Mouse (Mus musculus): ENCODE measurements around the gene Tmem131. TPM values are rescaled to one million over a fixed set of nuclear protein-coding genes. Genes with fewer than 3 reads are reported as not detected.

Tmem131 gene
- polyA plus RNA-seq, 1 experiment from 2014 or later, result 11.2 TPM

DNA sequence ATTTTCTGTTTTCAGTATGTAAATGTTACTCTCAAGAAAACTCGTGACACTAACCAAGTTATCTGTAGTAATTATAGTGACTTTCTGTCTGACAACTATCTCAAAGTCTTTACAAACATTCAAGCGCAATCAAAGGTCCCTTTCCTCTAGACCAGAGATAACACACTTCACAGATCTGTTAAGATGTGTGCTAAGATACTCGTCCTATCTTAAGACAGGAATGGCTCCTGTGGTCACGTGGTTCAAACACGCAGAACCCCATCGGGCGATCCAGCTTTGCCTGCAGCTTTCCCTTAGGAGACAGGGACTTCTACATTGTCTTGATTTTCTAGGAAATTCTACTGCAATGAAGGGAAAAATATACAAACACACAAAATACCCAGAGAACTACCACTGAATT lies 6.9 kb downstream of the Tmem131 start:
- ATAC-seq (ENCODE audit: low FRiP score), result no peak
- Histone ChIP-seq H3K36me3 (no peaks in the 10 kb centered on the region), H3K9ac (replicated peaks) (no peak overlapping the region), H3K27ac (replicated peaks) (no peak overlapping the region), H3K4me2 (0 out of 2 replicates have a peak overlapping the region, but pooled peaks have one; percentile 63), H3K4me3 (replicated peaks) (no peak overlapping the region), H3K4me1 (peaks cover 39% of the 10 kb centered on the region), H3K9me3 (replicated peaks) (no peaks in the 10 kb centered on the region), H3K27me3 (replicated peaks) (no peaks in the 10 kb centered on the region)
- 84% methylated on average over 7 of the region's 7 CpGs for WGBS

DNA sequence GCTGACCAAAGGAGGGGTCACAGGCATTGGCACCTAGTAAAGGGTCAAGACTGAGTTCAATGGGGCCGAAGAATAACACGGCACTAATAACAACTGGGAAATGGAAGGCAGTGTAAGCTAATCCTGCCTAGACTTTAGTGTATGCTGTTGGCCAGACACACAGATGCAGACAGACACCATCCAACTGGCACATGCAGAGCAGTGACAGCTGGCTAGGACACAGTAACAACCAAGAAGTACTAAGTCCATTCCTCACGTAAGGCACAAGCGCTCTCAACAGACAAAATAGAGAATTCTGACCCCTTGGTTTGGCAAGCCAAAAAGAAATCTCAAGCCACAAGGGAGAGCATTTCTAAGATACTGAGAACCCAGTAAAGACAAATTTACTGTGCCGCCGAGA lies 8.7 kb downstream of the Tmem131 start:
- Histone ChIP-seq H3K9ac (replicated peaks) (no peak overlapping the region), H3K27ac (replicated peaks) (no peak overlapping the region; the same call in 1 of the 2 replicates), H3K4me2 (peak overlapping the region; percentile 5; the same call in 1 of the 2 replicates), H3K4me3 (replicated peaks) (no peak overlapping the region), H3K36me3 (no peaks in the 10 kb centered on the region), H3K27me3 (replicated peaks) (no peaks in the 10 kb centered on the region), H3K4me1 (peaks cover 34% of the 10 kb centered on the region), H3K9me3 (replicated peaks) (no peaks in the 10 kb centered on the region)
- ATAC-seq (ENCODE audit: low FRiP score), result no peak
- 56% methylated on average over 6 of the region's 6 CpGs for WGBS

DNA sequence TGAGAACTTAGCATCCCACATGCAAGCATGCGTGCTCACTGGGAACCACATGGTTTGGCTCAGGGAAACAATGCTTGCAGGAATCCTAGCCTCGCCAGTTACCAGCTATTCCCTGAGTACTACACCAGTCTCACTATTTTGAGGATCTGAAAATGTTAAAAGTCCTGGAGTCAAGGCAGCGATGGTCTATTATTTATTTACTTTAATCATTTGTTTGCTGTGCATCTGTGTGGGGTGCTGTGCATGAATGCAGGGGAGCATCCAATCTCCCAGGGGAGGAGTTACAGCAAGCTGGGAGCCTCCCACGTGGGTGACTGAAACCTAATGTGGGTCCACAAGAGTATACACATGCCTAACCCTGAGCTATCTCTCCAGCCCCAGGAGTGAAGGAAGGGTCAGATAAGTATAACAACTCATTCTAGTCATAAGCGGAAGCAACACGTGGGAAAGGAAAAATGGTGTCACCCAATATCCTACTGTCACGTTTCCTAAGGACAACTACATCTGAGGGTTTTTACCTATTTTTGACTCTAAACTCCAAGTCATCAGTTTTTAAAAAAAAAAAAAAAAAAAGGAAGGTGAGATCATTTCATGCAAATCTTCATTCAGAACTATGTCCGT lies 9.4 kb downstream of the Tmem131 start:
- WGBS, result 81% methylated on average over 8 of the region's 8 CpGs
- Histone ChIP-seq H3K9me3 (replicated peaks) (no peaks in the 10 kb centered on the region), H3K4me3 (replicated peaks) (no peak overlapping the region), H3K27me3 (replicated peaks) (no peaks in the 10 kb centered on the region), H3K36me3 (no peaks in the 10 kb centered on the region), H3K4me1 (peaks cover 34% of the 10 kb centered on the region), H3K9ac (replicated peaks) (no peak overlapping the region), H3K4me2 (no peak overlapping the region), H3K27ac (replicated peaks) (no peak overlapping the region)
- ATAC-seq (ENCODE audit: low FRiP score), result no peak

DNA sequence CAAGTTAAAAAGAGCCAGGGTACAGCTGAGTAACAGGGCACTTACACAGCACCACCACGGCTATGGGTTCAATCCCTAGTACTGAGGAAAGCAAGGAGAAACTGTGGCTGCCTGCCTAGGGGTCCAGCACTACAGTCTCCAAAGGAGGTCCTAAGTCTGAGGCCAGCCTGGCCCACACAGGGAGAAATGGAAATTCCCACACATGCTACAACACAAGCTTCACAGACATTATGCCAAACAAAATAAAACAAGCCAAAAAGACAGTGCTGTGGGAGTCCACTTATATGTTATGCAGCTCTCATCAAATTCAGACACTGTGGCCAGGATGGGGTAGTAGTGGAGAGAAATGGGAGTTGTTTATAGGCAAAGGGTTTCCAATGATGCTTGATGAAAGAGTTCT lies 11.2 kb downstream of the Tmem131 start:
- WGBS, result 84% methylated on average over 1 of the region's 1 CpGs
- ATAC-seq (ENCODE audit: low FRiP score), result no peak

DNA sequence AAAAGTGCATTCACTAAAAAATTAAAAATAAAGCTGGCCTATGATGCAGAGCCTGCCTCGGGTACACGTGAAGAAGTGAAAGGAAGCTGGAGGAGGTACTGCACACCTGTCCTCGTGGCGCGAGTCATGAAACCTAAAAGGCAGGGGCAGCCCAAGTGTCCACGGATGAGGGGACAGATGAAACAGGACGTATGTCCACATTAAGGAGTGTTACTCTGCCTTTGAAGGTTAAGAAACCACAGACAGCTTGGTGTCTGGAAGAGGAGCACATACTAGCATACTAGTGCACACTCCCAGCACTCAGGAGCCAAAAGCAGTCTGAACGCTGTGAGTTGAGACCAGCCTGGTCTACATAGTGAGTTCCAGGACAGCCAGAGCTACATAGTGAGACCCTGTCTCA lies 12.6 kb downstream of the Tmem131 start:
- H3K9ac ChIP-seq (replicated peaks), result no peak overlapping the region
- no peak overlapping the region for H3K4me3 ChIP-seq (replicated peaks)
- H3K27ac ChIP-seq (replicated peaks), result no peak overlapping the region
- 91% methylated on average over 8 of the region's 8 CpGs for WGBS
- no peak overlapping the region for H3K4me2 ChIP-seq
- no peaks in the 10 kb centered on the region for H3K9me3 ChIP-seq (replicated peaks)
- ATAC-seq (ENCODE audit: low FRiP score), result no peak
- H3K36me3 ChIP-seq, result no peaks in the 10 kb centered on the region
- H3K27me3 ChIP-seq (replicated peaks), result no peaks in the 10 kb centered on the region
- H3K4me1 ChIP-seq, result peaks cover 21% of the 10 kb centered on the region

More for the DNA sequence above, 11.2 kb downstream of the Tmem131 start:
- no peak overlapping the region for H3K9ac ChIP-seq (replicated peaks)
- H3K4me1 ChIP-seq, result peaks cover 23% of the 10 kb centered on the region
- no peaks in the 10 kb centered on the region for H3K9me3 ChIP-seq (replicated peaks)
- no peaks in the 10 kb centered on the region for H3K36me3 ChIP-seq
- H3K4me3 ChIP-seq (replicated peaks), result no peak overlapping the region
- no peak overlapping the region for H3K27ac ChIP-seq (replicated peaks)
- no peaks in the 10 kb centered on the region for H3K27me3 ChIP-seq (replicated peaks)
- H3K4me2 ChIP-seq, result no peak overlapping the region

DNA sequence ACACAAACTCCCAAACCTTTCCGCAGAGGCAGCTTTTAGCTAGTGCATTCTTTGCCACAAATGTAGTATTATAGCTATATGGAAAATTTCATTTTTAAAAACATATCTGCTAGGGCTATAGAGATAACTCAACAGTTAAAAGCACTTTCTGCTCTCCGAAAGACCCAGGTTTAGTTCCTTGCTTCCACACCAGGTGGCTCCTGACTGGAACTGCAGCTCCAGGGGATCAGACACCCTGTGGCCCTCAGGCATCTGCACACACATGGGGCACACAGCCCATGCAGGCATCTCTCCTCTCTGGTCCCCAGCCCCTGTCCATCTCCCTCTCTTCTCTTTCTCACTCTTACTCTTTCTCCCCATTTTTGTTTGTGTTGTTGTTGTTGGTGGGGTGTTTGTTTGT lies 13.5 kb downstream of the Tmem131 start:
- WGBS, result 93% methylated on average over 2 of the region's 2 CpGs
- Histone ChIP-seq H3K4me2 (no peak overlapping the region), H3K36me3 (no peaks in the 10 kb centered on the region), H3K27ac (replicated peaks) (no peak overlapping the region), H3K4me3 (replicated peaks) (no peak overlapping the region), H3K9ac (replicated peaks) (no peak overlapping the region), H3K4me1 (peaks cover 12% of the 10 kb centered on the region), H3K9me3 (replicated peaks) (no peaks in the 10 kb centered on the region), H3K27me3 (replicated peaks) (no peaks in the 10 kb centered on the region)
- ATAC-seq (ENCODE audit: low FRiP score), result no peak

DNA sequence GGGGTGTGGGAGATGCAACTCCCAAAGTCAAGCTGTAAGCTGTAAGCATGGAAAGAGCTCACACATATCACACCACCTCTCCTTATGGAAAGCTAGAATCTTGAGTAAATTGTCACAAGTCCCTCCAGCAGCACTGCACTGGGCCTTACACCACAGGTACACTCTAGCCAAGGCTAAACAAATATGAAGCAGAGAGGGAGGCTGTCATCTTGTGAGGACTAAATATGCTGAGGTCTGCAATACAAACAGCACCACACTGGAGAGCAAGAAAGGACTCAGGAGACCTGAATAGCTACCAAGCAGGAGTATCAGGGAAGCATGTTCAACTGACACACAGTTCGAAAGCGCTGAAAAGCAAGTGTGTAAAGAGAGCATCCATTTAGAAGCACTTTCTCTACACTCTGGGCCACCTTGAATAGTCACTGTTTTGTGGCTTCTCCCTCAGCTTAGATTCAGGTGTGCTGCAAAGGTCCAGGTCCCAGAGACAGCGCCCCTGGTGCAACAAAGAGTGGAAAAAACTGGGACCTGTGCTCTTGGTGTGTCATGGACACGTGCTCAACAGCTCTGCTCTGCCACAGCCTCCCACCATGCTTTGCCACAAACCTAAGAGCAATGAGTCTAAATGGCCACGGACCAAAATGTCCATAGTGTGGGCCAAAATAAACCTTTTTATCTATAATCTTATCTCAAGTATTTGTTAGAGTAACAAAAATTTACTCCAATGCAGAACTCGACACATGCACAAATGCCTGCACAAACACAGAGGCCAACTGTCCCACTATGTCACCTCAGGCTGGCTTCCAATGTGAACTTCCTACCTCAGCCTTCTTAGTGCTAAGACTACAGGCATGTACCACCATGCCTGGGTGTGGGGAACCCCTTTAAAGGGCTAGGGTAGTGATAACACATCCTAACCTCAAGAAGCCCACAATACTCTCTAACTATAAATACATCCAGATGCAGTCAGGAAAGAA lies 14.8 kb downstream of the Tmem131 start:
- Histone ChIP-seq H3K36me3 (no peaks in the 10 kb centered on the region), H3K9ac (replicated peaks) (no peak overlapping the region), H3K9me3 (replicated peaks) (no peaks in the 10 kb centered on the region), H3K27me3 (replicated peaks) (no peaks in the 10 kb centered on the region), H3K4me3 (replicated peaks) (no peak overlapping the region), H3K4me2 (no peak overlapping the region), H3K4me1 (peaks cover 6% of the 10 kb centered on the region), H3K27ac (replicated peaks) (no peak overlapping the region)
- 93% methylated on average over 6 of the region's 6 CpGs for WGBS
- no peak for ATAC-seq (ENCODE audit: low FRiP score)

DNA sequence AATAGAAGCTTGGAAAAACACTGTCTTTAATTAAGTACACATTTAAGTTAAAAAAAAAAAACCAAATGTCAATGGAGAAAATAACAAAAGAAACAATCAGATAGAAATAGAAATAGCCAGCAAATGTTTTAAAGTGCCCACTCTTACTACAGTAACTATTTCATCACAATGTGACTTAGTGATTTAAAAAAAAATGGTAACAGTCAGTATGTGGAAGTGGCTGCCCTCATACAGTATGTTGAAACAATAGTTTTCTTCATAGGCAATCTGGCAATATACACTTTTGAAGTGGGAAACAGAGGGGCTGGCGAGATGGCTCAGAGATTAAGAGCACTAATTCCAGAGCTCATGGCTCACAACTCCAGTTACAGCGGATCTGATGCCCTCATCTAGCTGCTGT lies 15.9 kb downstream of the Tmem131 start:
- Histone ChIP-seq H3K27me3 (replicated peaks) (no peaks in the 10 kb centered on the region), H3K9me3 (replicated peaks) (no peaks in the 10 kb centered on the region), H3K9ac (replicated peaks) (no peak overlapping the region), H3K4me3 (replicated peaks) (no peak overlapping the region), H3K36me3 (no peaks in the 10 kb centered on the region), H3K27ac (replicated peaks) (no peak overlapping the region), H3K4me2 (no peak overlapping the region), H3K4me1 (peaks cover 11% of the 10 kb centered on the region)
- WGBS, result 85% methylated on average over 2 of the region's 2 CpGs
- no peak for ATAC-seq (ENCODE audit: low FRiP score)

DNA sequence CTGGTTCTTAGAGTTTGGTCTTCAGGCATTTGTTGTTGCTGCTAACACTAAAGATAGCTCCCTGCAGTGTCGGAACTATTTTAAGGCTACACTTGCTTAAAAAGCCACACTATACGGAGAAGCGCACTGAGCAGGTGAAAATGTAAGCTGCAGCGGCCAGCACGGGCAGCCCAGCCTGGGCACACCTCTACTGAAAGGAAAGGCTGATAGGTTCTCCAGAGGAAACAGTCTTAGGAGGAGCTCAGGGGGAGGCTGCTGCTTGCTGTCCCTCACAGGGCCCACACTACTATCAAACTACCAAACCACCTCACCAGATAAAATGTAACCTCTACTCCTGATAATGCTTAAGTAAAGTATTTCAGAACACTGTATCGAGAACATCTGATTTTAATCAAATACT lies 16.7 kb downstream of the Tmem131 start:
- Histone ChIP-seq H3K36me3 (no peaks in the 10 kb centered on the region), H3K27me3 (replicated peaks) (no peaks in the 10 kb centered on the region), H3K4me1 (peaks cover 15% of the 10 kb centered on the region), H3K9ac (replicated peaks) (no peak overlapping the region), H3K4me2 (no peak overlapping the region), H3K9me3 (replicated peaks) (no peaks in the 10 kb centered on the region), H3K4me3 (replicated peaks) (no peak overlapping the region), H3K27ac (replicated peaks) (no peak overlapping the region)
- 86% methylated on average over 6 of the region's 6 CpGs for WGBS
- ATAC-seq (ENCODE audit: low FRiP score), result no peak

DNA sequence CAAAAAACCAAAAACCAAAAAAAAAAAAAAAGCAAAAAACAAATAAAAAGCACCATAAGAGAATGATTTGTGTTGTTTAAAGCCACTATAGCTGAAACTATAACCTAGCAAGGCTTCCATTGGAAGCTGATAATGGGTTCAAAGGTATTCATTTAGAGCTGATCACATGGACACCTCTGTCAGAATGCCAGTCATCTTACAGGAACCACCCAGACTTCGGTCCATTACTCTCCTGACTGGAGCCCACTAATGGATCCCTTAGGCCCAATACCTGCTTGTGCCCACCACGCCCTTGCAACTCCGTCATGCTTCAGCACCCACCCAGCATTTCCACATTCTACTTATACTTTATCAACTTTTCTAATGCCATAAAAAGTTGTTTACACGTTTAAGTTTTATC lies 17.2 kb downstream of the Tmem131 start:
- Histone ChIP-seq H3K27me3 (replicated peaks) (no peaks in the 10 kb centered on the region), H3K4me3 (replicated peaks) (no peak overlapping the region), H3K27ac (replicated peaks) (no peak overlapping the region), H3K9me3 (replicated peaks) (no peaks in the 10 kb centered on the region), H3K36me3 (no peaks in the 10 kb centered on the region), H3K4me2 (no peak overlapping the region), H3K9ac (replicated peaks) (no peak overlapping the region), H3K4me1 (peaks cover 19% of the 10 kb centered on the region)
- 90% methylated on average over 4 of the region's 4 CpGs for WGBS
- no peak for ATAC-seq (ENCODE audit: low FRiP score)

DNA sequence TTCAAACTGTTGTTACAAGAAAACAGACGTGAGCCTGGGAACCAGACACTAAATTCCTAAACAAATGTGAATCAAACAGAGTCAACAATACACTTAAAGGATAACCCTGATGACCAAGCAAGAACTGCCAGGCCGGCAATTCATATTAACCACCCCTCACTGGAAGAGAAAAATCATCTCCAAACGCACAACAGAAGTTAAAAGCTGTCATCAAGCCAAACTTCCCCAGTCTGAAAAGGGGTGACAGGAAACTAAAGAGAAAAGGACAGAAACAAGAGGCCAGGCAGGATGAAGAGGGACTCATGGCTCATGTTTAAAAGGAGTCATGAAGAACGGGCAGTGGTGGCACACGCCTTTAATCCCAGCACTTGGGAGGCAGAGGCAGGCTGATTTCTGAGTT lies 17.7 kb downstream of the Tmem131 start:
- H3K9ac ChIP-seq (replicated peaks), result no peak overlapping the region
- H3K4me1 ChIP-seq, result peaks cover 24% of the 10 kb centered on the region
- no peak overlapping the region for H3K4me2 ChIP-seq
- no peaks in the 10 kb centered on the region for H3K36me3 ChIP-seq
- no peak overlapping the region for H3K27ac ChIP-seq (replicated peaks)
- no peak overlapping the region for H3K4me3 ChIP-seq (replicated peaks)
- WGBS, result 68% methylated on average over 5 of the region's 5 CpGs
- H3K9me3 ChIP-seq (replicated peaks), result no peaks in the 10 kb centered on the region
- H3K27me3 ChIP-seq (replicated peaks), result no peaks in the 10 kb centered on the region
- no peak for ATAC-seq (ENCODE audit: low FRiP score)

DNA sequence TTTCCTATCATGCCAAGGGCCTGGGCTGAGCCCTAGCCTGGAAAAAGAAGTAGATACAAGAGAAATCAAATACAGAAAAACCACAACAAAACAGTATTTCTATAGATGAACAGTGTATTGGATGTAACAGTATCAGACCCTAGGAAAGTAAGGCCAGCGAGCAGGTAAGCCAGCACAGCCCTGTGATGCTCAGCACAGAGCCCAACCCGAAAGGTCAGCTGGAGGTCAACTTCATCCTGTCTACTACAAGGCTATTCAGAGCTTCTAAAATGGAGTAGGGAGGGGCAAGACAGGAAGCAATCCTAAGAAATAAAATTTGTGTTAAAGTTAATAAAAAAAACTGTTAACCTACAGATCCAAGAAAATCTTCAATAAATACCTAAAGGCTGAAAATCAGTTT lies 18.6 kb downstream of the Tmem131 start:
- Histone ChIP-seq H3K4me1 (peaks cover 33% of the 10 kb centered on the region), H3K9ac (replicated peaks) (no peak overlapping the region), H3K4me2 (no peak overlapping the region), H3K36me3 (no peaks in the 10 kb centered on the region), H3K4me3 (replicated peaks) (no peak overlapping the region), H3K27me3 (replicated peaks) (no peaks in the 10 kb centered on the region), H3K27ac (replicated peaks) (no peak overlapping the region), H3K9me3 (replicated peaks) (no peaks in the 10 kb centered on the region)
- WGBS, result 88% methylated on average over 2 of the region's 2 CpGs
- ATAC-seq (ENCODE audit: low FRiP score), result no peak
